Mouse (Mus musculus) right cerebral cortex, postnatal 10 days (tissue): Measurements from ENCODE around the gene Trim56.
A peak's percentile ranks its signal among the peaks of the same experiment; 100 is the strongest.

Experiments
- DNase-seq, 2 experiments: peaks; one replicate each; pipeline ENCODE4 v3.0.0; 2021; ENCODE audit warnings: low spot score in 2 of 2

Gene Trim56

GRCm38 (mm10) chr5:137109941-137110593 lies 5.9 kb downstream of the Trim56 start:
- DNase-seq, result no peak

- DNase-seq, result no peak
Observed at GRCm38 (mm10) chr5:137108111-137108510, 7.9 kb downstream of the Trim56 start.

- DNase-seq, result no peak
Observed at GRCm38 (mm10) chr5:137107670-137108069, 8.3 kb downstream of the Trim56 start.

DNA sequence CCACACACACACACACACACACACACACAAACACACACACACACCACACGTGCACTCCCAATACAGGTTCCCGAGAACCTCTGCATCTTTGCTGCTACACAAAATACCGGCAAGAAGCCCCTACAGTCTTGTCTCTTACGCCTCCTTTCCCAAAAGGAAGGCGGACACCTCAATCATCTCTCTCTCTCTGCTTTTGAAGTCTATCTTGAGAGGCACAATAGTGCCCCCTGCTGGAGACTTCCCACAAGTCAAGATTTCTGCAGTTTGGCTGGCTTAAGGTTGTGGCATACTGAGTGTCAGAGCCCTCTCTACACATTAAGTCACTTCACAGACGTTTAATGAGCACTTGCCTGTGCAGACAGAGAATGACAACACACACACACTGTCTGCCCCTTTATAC lies 9.0 kb downstream of the Trim56 start:
- DNase-seq, result peak; percentile 84 to 91

DNA sequence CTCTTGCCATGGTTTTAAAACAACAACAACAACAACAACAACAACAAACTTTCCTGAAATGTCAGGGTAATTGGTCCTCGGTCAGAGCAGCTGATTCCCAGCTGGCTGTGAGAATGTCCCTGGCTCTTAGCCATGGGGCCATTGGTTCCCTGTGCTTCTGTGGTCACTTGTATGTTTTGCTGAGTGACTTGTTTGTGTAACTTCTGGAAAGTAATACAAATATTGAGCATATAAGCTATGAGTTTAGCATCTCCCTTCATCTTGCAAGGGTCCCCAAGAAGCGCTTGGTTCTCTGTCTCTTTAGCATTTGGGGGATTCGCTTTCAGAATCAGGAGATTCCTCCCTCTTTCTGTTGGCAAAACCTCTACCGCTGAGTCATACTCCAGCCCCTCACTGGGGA lies 9.6 kb downstream of the Trim56 start:
- no peak for DNase-seq

- no peak for DNase-seq
Observed at GRCm38 (mm10) chr5:137103969-137104368, 12.0 kb downstream of the Trim56 start.

- peak; percentile 47 to 49 for DNase-seq
Observed at GRCm38 (mm10) chr5:137102575-137103522, 13.2 kb downstream of the Trim56 start.

DNA sequence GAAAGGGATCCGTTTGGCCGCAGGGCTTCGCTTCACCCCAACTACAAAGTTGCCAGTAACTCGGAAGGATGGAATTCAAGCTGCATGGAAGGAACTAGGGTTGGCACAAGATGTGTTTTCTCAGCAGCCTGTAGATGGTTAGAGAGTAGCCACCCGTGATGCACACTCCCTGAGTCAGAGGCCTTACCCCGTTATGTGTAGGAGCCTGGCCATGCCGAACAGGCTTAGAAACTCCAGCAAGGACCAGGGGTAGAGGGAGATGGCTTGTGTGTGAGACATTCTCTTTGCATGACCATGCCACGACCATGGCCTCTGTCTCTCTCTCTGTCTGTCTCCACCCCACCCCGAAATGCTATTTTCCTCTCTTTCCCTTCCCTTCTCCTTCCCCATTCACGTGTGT lies 13.9 kb downstream of the Trim56 start:
- DNase-seq, result no peak

- DNase-seq, result no peak
Observed at GRCm38 (mm10) chr5:137100660-137101059, 15.3 kb downstream of the Trim56 start.

DNA sequence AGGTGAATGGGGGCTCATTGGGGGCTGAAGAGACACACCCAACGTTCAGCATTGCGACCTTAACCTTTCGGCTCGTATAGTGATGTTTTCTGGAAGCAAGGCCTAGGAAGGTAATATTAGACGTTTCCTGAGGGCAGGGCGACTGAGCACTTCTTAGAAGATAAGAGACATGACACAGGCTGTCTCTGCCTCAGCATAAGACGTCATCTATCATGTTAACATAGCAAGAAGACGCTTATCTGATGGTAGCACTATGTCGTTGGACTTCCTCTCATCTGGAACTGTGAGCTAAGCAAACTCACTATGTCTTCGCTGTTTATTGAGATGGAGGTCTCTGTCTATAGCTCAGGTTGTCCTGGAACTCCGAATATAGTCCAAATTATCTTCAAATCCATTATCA lies 17.6 kb downstream of the Trim56 start:
- DNase-seq, result no peak

DNA sequence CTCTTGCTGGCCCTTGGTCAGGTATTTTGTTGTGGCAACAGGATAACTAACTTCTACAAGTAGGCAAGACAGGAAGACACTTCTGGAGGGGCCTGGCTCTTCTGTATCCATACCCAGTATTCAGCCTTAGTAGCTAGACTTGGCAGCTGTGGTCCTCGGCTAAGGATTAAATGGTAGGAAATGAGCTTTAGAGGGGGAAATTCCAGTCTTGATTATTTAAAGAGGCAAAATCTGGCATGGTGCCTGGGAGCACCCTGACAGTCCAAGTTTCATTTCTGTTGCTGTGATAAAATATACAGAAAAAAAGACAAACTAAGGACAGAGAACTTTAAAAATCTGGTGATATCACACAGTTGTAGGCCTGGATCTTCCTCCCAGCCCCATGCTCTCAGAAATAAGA lies 20.0 kb downstream of the Trim56 start:
- peak; percentile 82 to 84 for DNase-seq

DNA sequence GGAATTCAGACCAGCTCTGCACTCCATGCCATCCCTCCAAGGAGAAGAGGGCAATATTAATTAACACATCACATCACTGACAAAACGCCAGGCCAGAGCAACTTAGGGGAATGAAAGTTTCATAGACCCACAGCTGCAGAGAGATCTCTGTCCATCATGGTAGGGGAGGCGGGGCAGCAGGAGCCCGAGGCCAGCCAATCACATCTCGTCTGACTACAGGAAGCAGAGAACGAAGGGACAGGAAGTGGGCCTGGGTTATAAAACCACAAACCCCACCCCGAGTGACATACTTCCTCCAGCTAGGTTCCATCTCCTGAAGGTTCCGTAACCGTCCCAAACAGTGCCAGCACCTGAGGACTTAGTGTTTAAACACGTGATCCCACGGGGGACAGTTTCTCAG lies 20.9 kb downstream of the Trim56 start:
- DNase-seq, result no peak

DNA sequence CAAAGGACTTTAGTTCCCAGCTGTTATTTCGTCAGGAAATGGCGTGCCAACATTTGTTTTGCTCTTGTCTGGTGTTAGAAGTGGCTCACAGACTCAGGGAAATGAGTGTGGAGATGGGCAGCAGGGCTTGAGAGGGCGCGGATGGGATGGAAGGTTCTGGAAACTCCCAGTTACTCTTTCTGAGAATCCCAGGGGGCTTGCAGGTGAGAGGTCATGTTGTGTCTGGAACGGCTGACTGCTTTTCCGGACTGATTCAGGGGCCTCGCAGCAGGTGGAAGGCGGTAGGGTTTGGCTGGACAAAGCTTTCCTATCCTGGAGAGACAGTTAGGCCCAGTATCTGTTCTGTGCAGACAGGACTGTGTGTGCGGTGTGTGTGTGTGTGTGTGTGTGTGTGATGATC lies 22.3 kb downstream of the Trim56 start:
- DNase-seq, result no peak

GRCm38 (mm10) chr5:137091560-137091959 lies 24.4 kb downstream of the Trim56 start:
- DNase-seq, result no peak

- no peak for DNase-seq
Observed at GRCm38 (mm10) chr5:137090870-137091269, 25.1 kb downstream of the Trim56 start.

- no peak for DNase-seq
Observed at GRCm38 (mm10) chr5:137087410-137087809, 28.6 kb downstream of the Trim56 start.

GRCm38 (mm10) chr5:137085731-137086130 lies 30.3 kb downstream of the Trim56 start:
- no peak for DNase-seq

DNA sequence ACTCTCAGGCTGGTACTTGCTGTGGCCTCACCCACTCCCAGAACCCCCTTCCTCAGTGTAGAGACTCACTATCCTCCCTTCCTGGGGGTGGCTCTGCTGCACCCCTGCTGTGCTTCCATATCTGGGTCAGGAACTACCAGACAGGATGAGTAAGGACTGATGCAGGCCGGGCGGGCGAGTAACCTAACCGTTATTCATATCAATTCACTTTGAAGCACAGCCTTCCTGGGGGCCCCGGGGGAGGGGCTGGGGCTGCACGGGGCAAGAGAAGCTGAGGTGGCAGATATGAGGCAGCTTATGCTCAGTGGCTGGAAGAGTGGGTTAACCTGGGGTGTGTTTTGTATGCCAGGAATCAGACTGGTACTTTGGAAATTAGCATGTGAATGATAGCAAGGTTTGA lies 31.0 kb downstream of the Trim56 start:
- no peak for DNase-seq

GRCm38 (mm10) chr5:137083051-137083450 lies 33.0 kb downstream of the Trim56 start:
- no peak for DNase-seq

DNA sequence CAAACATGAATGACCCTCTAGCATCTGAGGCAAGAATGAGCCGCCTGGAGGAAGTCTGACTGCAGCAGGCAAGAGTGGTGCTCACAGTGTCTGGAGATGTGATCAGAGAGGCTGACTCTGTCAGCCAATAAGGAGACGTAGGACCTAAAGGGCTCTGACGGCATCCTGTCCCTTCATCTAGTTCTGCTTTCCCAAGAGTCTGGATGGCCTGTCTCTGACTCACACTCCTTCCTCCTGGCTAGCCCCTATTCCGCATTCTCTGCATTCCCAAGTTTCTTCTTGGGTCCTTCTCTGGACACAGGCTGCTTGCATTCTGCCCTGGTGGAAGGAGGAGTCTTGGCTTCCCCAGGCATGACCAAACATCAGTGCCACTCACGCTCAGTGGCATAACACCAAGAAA lies 36.2 kb downstream of the Trim56 start:
- no peak for DNase-seq

DNA sequence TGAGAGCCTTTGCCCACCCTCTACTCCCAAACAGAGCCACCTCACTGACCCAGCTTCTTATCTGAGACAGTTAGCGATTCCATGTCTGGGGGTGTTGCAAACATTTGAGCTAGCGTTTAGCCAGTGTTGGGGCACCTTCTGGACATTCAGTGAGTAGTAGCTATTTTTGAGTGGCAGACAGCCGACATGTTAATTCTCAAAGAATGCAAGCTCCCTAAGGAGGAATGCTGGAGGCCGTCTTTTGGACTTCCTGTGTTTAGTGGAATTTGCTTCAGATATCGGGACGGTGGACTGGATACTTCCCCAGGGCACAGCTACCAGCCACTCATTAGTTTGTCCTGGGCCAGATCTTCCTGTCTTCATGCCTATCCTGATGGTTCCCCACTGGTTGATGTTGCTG lies 37.4 kb downstream of the Trim56 start:
- DNase-seq, result no peak

DNA sequence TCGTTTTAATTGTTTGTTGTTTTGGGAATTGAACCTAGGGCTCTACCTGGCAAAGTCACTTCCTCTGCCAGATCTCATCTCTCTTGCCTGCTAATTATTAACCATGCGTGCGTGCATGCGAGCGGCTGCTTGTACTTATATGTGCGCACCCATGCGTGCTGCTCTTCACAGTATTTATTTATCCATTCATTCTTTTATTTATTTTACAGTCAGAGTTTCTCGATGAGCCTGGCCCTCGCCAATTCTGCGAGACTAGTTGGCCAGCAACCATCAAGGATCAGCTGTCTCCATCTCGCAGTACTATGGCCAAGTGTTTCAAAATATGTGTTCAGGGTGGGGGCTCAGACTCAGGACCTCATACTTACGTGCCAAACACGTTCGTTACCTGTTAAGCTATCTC lies 38.0 kb downstream of the Trim56 start:
- DNase-seq, result no peak

DNA sequence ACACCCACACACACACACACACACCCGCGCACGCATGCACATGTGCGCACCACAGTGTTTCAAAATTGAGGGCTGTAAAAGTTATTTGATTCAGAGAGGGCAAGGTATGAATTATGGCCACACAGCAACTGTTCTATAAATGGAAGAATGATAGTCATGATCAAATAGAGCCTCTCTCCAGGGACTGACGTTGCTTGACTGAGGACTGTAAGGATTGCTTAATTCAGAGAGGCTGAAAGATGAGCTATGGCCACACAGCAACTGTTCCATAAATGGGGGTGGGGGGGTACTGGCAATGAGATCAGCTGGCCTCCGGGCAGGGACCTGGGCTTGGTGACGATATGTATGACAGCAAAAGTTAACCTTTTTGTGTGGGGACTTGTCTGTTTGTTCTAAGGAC lies 38.8 kb downstream of the Trim56 start:
- no peak for DNase-seq
